Mouse (Mus musculus): Measurements from ENCODE around the gene Nprl3. TPM values are rescaled to one million over a fixed set of nuclear protein-coding genes. Genes with fewer than 3 reads are reported as not detected.

Nprl3 gene
- total RNA-seq, 4 experiments from 2014 or later: 55.3 to 63.7 (median 60.5) TPM

DNA sequence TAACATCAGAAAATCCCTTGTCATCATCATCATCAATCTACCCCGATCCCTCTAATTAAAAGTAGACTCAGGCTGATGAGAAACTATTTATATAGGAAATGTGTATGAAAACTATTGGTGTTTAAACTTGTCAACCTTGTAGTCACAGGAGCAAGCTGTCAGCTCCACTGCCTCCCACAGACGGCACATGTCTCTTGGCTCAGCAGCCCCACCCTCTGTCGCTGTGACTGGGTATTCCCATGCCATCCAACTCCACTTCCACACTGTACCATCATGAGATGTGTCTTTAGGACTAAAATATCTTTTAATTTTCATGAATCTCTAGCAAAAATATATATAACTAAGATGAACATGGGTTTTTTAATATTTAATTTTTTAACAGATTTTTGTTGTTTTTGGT lies 19.2 kb downstream of the Nprl3 start:
- no peak for DNase-seq (ENCODE audit: low spot score in 2 of 2)

DNA sequence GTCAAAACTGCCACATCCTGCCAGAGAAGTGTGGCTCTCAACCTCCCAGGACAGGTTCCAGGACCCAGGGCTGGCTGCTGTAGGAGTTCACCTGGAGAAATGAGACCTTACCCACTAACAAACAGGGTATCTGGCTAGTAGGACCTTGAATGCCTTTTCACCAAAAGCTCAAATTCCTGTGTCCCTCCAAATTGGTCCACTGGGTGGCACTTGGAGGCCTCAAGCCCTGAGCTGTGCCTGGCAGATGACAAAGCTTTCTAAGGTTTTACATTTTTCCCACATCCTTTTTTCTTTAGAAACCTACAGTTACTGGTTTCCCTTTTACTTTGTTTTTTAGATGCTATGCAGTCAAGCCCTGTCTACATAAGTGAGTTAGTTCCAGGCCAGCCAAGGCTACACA lies 20.4 kb downstream of the Nprl3 start:
- DNase-seq (ENCODE audit: low spot score in 2 of 2): no peak

DNA sequence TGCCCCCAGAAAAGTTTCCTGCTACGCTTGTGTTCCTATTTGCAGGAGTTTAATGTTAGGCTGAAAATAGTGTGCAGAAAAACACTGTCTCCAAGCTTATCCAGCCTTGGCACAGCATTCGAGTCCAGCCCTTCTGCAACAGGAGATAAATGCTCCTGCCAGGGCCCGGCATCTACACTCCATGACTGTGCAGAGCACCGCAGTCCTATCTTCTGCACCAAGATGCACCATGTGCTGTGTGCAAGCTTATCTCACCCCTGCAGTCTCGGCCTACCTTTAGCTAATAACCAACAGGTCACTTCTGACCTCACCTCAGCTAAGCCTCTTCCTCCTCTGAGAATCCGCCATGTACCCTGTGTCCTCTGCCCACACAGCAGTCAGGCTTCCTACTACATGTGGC lies 21.9 kb downstream of the Nprl3 start:
- DNase-seq (ENCODE audit: low spot score in 2 of 2): no peak

DNA sequence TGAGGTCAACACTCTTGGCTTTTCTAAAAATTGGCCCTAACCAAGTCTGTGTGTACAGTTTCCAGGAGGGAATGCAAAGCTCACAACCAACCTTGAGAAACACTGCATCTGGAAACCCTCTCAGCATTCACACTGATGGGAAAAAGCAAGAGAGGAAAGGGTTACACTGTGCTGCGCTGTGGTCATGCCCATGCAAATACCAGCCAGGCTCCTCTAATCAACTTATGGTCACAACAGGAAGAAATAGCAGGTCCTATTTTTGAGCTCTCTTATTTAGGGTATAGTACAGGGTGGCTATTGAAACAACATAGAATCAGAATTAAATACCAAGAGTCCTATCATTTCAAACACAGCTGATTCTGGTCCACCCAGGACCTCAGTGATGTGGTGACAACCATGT lies 22.9 kb downstream of the Nprl3 start:
- DNase-seq (ENCODE audit: low spot score in 2 of 2): no peak

DNA sequence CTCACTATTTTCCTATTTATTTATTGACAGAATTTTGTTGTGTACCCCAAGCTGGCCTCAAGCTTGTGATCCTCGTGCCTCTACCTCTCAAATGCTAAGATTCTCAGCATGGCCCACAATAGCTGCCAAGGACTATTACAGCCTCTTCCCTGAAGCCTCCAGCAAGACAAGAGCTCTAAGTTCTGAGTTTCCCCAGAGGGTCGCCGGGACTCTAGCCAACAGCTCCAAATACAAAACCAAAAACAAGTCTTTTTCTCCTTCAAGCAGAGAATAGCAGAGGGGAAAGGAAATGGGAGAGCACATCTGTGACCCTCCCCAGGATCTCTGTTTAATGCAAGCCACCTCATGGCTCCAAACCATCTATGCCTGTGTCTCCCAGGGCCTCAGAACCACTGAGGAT lies 23.4 kb downstream of the Nprl3 start:
- no peak for DNase-seq (ENCODE audit: low spot score in 2 of 2)

DNA sequence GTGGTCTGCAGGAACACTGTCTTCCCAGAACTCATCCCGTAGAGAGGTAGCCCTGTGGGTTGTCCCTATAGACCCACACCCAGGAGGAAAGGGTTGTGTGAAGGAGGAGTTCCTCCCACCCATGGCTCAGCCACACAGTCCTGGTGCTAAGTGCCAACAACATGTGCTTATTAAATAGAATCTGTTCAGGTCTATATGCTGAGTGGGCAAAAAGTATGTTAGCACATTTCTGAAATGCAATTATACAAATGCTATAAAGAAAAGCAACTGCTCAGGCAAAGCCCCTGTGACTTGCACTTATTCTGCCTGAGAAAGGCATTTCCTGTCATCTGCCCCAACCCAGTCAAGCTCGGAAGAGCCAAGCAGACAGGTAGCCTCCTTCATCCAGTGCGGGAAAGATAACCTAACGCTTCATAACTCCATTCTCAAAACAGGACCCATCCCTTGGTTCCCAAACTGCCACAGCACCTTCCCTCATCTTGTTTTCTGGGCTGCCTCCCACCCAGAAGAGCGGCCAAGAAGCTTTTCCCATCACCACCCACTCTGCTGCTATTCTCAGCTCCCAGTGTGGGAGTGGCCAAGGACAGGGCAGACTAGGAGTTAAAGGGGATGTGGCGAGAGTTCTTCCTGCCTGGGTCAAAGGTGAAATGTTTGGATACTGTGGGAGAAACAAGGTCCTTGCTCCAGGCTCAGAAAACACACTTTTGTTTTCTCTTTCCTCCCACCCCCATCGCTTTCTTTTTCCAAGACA lies 24.1 kb downstream of the Nprl3 start:
- no peak for DNase-seq (ENCODE audit: low spot score in 2 of 2)

DNA sequence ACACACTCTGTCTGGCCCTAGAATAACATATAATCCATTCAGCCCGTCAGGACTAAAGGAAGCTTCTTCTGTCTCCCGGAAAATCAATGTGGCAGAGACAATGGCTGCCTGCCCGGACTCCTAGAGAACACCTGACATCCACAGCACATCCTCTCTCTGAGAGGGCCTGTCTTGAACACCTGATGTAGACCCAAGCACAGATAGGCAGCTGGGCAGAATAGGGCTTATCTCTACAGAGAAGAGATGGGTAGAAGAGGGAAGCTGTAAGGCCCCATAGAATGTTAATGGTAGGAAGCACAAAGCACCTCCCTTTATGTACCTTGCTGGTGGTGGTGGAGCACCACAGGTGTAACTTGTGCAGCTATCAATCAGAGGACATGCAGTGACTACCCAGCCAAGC lies 25.3 kb downstream of the Nprl3 start:
- DNase-seq (ENCODE audit: low spot score in 2 of 2): no peak

DNA sequence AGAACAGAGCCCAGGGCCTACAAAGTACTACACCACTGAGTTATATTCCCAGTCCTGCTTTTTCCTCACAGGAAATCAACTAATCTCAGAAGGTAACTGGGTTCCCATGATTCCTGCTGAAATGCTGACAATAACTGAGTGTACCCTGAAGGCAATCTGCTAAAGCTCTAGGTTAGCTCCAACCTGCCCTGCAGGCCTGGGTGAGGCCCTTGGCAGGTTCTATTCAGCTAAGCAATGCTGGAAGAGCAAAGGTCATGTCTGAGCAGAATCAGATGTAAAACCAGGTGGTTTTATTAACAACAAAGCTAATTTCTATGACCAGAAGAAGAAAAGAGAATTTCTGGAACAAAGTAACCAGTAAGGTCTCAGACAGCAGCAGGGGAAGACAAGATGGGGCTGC lies 26.1 kb downstream of the Nprl3 start:
- no peak for DNase-seq (ENCODE audit: low spot score in 2 of 2)

DNA sequence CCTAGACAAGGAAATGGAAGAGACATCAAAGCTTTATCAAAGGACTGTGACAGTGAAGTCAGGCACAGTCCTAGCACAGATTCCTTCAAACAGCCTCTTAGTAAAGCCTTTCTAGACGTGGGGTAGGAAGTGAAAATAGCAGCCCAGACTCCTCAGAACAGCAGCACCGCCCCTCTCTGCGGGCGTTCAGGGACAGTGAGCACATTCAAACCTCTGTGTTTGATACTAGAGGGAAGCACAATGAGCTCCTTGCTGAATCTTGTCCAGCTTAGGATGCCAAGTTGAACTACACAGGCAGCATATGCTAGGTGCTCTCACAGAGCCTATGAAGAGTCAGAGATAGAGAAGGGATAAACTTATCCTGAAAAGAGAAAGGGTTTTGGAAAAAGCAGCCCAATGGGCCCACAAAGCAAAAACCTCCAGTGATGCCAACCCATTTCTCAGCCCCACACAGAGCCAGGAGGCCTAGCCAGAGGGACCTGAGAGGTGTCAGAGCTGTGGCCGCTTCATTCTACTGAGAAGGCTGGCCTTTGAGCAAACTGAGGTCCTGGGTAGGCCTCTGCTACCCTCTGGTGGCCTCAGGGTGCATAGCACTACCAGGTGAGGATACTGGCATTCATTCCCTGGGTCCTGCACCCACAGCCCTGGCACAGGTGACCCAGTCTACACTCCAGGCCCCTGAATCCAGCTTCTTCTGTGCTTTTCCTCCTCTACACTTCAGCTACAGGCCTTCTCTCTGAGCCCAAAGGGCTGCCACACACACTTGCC lies 29.2 kb downstream of the Nprl3 start:
- DNase-seq (ENCODE audit: low spot score in 2 of 2): peak in 1 of 2 experiments; percentile 74

DNA sequence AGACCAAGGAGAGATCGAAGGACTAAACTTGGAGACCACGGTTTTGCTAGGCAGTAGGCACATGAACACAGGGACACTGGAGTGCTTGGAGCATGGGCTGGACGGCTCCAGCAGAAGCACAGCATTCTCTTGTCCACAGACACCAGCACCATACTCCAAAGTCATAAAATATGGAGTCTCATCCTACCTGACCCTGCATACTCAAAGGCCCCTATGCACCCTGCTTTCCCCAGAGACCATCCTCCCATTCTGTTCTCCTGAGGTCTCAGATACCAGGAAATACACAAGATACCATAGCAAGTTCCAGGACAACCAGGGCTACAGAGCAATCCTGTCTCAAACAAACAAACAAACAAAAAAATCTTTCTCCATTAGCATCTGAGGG lies 30.1 kb downstream of the Nprl3 start:
- DNase-seq (ENCODE audit: low spot score in 2 of 2): no peak

DNA sequence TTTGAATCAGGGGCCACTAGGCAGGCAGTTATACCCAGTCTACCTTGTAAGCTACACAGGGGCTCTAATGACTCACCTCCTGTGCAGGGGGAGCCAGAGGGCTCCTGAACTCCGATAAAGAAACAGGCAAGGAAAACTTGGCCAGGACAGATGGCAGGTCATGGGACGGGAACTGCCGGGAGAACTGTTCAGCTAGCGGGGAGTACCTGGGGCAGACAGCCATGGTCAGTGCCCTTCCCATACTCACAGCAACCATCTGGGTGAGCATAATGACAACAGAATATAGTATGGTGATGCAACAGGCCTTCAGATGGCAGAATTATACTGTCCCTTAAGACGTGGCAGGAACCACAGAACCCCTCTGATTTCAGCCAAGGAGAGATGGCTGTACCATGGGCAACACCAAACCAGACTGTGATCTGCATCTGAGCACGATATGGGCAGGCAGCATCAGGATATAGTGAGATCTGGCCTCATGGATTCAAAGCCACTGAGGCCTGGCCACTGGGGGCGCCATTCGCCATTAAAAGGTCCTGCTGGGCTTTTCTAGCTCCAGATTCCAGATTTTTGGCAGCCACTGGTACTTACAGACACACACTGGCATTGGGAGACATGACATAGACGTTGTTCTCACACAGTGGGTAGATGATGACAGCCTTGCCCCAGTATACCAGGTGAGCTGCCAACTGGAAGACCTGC lies 30.6 kb downstream of the Nprl3 start:
- peak in 1 of 2 experiments; percentile 4 for DNase-seq (ENCODE audit: low spot score in 2 of 2)

DNA sequence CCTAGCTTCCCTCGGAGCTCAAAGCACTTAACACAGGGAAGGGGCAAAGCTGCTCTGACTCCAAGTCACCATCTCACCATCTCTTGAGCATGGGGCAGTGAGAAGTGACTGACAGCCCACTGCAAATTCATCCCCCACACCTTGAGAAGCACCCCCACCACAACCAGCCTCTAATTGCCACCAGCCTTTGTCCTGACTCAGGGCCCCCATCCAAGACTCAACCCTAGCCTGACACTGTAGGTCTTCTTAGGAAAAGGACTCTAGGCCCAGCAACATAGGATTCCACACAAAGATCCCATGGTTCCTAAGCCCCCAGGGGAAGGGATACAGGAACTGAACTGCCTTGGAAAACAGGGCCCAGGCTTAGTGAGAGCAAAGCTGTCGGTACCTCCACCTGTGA lies 31.4 kb downstream of the Nprl3 start:
- peak in 1 of 2 experiments; percentile 7 for DNase-seq (ENCODE audit: low spot score in 2 of 2)

DNA sequence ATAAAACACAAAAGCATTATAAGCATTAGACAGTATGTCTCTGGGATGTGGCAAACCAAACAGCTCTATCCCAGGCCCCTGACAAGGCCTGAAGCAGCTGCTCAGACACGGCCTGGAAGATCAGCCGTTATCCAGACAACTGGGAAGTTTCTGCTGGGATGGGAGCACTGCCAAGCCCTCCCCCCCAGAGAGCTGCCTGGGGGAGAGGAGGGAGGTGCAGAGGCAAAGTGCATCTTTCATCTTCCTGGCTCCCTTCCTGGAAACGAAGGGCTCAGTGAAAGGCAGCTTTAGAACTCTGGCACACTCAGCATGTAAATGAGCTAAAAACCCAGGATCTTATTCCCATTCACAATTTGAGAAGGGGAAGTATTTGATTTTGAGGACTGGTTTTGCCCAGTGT lies 31.9 kb downstream of the Nprl3 start:
- peak in 1 of 2 experiments; percentile 71 for DNase-seq (ENCODE audit: low spot score in 2 of 2)

DNA sequence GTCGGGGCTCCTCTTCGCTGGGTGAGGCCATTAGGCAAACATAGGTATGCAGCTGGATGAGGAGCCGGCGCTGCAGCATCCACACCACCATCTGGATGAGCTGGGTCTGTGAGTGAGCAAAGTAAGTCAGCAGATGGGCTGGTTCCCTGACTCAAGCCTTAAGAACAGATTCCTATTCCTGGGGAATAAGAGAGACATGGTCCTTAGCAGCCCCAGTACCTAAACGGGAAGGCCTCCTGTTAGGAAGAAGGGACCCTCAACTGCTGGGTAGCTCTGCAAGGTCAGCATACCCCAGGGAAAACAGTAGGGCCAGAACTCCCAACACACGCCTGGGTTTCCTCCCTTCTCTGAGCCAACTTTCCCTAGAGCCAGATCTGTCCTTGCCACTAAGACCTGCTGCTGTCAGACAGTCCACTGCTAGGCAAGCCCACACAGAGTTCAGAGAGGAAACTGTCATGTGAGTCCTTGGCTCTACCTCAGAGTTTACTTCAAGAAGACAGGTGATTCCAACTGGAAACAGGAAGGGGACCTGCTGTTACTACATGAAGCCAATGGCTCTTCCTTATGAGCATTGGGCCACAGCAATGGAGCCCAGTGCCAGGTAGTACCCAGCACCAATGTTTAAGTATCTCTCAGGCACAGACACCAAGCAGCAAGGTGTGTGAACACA lies 32.6 kb downstream of the Nprl3 start:
- DNase-seq (ENCODE audit: low spot score in 2 of 2): peak in 1 of 2 experiments; percentile 23

DNA sequence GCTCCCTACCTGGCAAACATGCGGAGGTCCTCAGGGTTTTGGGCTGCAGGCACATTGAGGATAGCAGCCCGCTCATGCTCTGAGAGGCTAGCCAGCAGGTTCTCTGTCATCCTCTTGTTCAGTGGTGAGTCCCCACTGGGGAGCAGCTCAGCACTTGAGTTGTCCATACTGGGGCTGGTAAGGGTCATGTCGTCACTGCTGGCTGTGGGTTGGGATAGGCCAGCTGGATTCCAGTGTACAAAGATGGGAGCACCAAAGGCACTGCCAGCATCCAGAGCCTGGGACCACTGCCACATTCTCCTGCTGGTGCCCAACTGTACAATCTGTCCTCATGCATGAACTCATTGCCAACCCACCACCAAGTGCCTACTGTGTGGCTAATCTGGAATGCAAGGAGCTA lies 33.6 kb downstream of the Nprl3 start:
- no peak for DNase-seq (ENCODE audit: low spot score in 2 of 2)

DNA sequence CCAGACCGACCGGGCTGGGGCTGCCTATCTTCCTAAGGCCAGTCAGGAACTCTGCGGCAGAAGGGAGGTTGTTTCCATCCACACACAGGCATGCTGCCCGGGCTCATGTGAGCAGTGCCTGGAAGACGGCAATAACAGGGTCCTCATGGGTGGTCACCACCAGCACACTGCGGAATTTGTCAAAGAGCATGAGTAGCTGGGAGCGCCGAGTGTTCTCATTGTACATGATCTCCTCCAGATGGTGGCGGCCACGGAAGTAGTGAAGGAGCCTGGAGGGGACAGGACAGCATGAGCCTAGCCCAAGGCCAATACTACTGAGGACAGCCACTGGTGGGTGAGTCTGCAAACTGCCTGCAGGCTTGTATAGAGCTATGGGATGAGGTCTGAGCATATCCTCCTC lies 34.7 kb downstream of the Nprl3 start:
- no peak for DNase-seq (ENCODE audit: low spot score in 2 of 2)

DNA sequence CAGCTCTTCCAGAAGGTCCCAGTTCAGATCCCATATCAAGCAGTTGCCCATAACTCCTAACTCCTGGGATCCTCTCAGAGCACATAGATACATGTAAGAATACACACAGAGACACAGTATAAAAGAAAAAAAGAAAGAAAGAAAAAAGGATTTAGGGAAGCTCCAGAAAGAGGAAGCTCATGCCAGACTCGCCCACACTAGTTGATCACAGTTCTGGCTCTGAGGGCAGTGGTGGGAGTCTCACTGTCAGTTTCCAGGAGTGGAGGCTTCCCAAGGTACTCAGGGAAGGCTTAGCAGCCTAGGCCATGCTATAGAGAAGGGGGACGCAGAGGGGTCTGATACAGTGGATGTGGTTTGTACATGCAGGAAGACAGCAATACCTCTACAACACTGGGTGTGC lies 36.4 kb downstream of the Nprl3 start:
- no peak for DNase-seq (ENCODE audit: low spot score in 2 of 2)

DNA sequence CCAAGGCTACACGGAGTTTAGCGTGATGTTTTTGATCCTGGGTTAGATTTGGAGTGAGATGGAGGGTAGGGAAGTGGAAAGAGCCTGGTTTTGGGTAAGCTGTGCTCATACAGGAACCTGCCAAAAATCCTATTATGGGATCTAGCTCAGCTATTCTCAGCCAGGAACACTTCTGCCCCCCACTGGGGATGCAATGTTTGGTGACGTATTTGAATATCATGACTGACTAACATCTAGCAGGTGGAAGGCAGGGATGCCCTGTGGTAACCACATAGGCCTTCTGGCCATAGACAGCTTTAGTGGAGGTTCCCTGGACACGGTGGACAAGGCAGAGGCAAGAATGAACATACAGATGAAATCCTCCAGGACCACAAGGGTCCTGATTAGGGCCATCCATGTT lies 37.3 kb downstream of the Nprl3 start:
- no peak for DNase-seq (ENCODE audit: low spot score in 2 of 2)

DNA sequence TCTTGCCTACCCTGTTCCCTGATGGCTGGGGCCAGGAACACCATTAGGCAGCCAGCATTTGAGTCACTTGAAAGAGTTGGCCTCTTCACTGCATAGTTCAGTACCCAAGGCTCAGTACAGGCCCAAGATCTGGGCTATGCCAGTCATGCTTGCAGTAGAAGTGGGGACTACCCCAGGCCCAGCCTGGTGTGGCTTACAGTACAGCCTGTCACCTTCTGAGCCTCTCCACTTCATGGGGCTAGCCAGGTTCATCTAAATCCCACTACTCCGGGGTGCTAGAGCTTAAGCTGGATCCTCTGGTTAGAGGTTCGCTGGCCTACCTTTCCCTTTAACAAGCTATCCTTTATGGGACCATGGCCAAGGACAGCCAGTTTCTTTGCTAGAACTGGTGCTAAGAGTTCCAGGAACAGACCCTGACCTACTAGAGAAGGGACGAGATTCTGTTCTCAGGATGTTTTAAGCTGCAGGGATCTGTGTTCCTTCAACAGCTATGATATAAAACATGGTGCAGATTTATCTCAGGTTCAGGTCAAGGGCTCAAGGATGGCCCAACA lies 39.1 kb downstream of the Nprl3 start:
- DNase-seq (ENCODE audit: low spot score in 2 of 2): no peak

DNA sequence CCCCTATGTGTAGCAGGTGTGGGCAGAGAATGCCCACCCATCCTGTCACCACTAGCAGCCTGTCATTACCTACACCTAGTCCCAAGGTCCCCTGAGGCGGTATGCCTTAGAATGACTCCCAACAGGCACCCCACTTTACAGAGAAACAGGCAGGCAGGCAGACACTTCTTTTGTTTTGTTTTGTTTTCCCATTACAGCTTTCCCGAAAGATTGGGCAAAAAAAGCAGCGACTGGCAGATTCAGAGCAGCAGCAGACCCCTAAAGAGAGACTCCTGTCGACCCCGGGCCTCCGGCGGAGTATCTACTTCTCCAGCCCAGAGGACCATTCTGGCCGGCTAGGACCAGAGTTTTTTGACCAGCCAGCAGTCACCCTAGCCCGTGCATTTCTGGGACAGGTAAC lies 40.0 kb downstream of the Nprl3 start:
- DNase-seq (ENCODE audit: low spot score in 2 of 2): no peak

DNA sequence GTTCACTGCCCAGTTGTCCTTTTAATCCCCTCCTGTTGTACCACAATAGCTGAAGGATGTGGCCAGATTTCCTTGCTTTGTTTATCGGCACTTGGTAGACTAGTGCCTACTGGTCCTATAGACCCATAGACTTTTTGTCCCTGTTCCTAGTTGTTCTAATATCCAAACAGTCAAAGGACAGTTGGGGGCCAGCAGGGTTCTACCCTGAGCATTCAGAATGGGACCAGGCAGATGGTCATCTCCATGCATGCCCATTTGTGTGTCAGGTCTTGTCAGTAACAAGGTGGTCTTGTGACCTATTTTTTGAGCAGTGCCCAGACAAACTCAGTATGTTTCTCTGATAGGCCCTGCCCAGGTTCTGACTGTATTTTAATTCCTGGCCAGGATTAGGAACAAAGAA lies 40.5 kb downstream of the Nprl3 start:
- DNase-seq (ENCODE audit: low spot score in 2 of 2): no peak

All from left cerebral cortex, adult 8-10 months (tissue).